In the genomic region with DNA sequence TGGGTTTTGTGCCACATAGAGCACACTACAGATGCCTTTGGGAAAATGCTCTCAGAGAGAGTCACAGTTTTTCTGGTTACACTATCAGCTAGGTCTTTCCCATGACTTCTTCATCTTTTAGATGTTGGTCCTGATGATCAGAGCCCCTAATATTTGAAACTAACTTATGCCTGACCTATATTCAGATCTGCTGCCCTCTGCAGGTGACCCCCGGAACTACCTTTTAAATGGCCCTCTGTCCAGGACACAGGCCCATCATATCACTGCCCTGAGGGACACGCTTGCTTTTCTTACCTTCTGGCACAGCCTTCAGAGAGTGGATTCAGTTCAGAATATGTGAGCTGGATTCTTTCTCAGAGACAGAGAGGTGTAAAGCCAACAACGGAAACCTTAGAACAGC, we compare ENCODE assay signal across 14 mouse cellular contexts. TPM values are rescaled to one million over a fixed set of nuclear protein-coding genes. Genes with fewer than 3 reads are reported as not detected.
DNase-seq lines count a peak whose midpoint lies in the region; TF ChIP-seq lines count a peak whose summit lies in the region.
"Had no signal": no experiment of that assay in that cellular context is flagged by ENCODE, and none has a peak within 500 bp of the region (broad histone marks: within the 10 kb centered on the region; RNA-seq: fewer than 3 reads in every experiment).

No protein-coding gene starts in this region.

- peak; percentile 3 to 12 for DNase-seq in cerebellum, postnatal 14 days
- no peak for DNase-seq in cerebellum, adult 11 months
- DNase-seq in left cerebral cortex, adult 2 months (ENCODE audit: extremely low spot score in 1 of 2, low spot score in 2 of 2): no peak
- no peak for DNase-seq in left cerebral cortex, adult 9 months (ENCODE audit: low spot score in 2 of 2)
- peak; percentile 41 for DNase-seq in MN1 (ENCODE audit: low spot score)
- peak; percentile 35 for DNase-seq in limb, embryonic 10.5 days (ENCODE audit: low spot score)
- DNase-seq in spleen, postnatal 14 days (ENCODE audit: low spot score in 2 of 2): no peak
- DNase-seq in urinary bladder, adult 2 months (ENCODE audit: low spot score): no peak
- DNase-seq: kidney, adult 9 months; lung, adult 2 months; thymus, postnatal 14 days had no signal

- H3K9me3 ChIP-seq in limb, embryonic 10.5 days (replicated peaks): no peaks in the 10 kb centered on the region
- H3K9me3 ChIP-seq: embryonic facial prominence, embryonic 15.5 days; midbrain, embryonic 13.5 days had no signal

- H3K4me1 ChIP-seq in limb, embryonic 10.5 days: no peaks in the 10 kb centered on the region
- H3K4me1 ChIP-seq: embryonic facial prominence, embryonic 15.5 days; midbrain, embryonic 13.5 days had no signal

- no peak overlapping the region for H3K4me3 ChIP-seq in left cerebral cortex, adult 2 months
- H3K4me3 ChIP-seq in limb, embryonic 10.5 days: no peak overlapping the region
- H3K4me3 ChIP-seq: embryonic facial prominence, embryonic 15.5 days; midbrain, embryonic 13.5 days had no signal

- intact Hi-C loops in left cerebral cortex, adult 2 months (cut with DNase I): no loop called here

- H3K36me3 ChIP-seq in limb, embryonic 10.5 days: no peaks in the 10 kb centered on the region
- H3K36me3 ChIP-seq: embryonic facial prominence, embryonic 15.5 days; midbrain, embryonic 13.5 days had no signal

- H3K27me3 ChIP-seq in limb, embryonic 10.5 days (ENCODE audit: low read depth, poor library complexity, severe bottlenecking): no peaks in the 10 kb centered on the region
- H3K27me3 ChIP-seq: embryonic facial prominence, embryonic 15.5 days; midbrain, embryonic 13.5 days had no signal

- WGBS in limb, embryonic 10.5 days: 61% methylated on average over 3 of the region's 3 CpGs

- no peak overlapping the region for H3K27ac ChIP-seq in left cerebral cortex, adult 2 months
- no peak overlapping the region for H3K27ac ChIP-seq in limb, embryonic 10.5 days
- H3K27ac ChIP-seq: embryonic facial prominence, embryonic 15.5 days; midbrain, embryonic 13.5 days had no signal

- peak; percentile 4 for TF ChIP-seq CTCF in left cerebral cortex, adult 2 months (IDR thresholded peaks at IDR 0.05)

RNA-seq across cellular contexts. Expression of gene Steap4, which starts 48.3 kb away (rescaled TPM):
- under 1 TPM; 0.09 to 0.14 TPM for total RNA-seq in left cerebral cortex, adult 2 months (2021)
- polyA plus RNA-seq in limb, embryonic 10.5 days (2016; fragmentation: Nextera tagmentation; extraction: Ambion mirVana): 0.51 TPM in 1 of 2 replicates, not detected in the other
- polyA plus RNA-seq in urinary bladder, adult 2 months (2012; rRNA removed): 9.7 and 13.3 TPM in 2 replicates
- polyA plus RNA-seq: neural tube, embryonic 14.5 days had no signal

Comparison
In these comparisons a context has a peak if more than half of its experiments do, and no peak if none do; other contexts are left out.
1. DNase-seq: peak in cerebellum, postnatal 14 days (2 of 2), MN1 (single experiment) and limb, embryonic 10.5 days (single experiment); none in cerebellum, adult 11 months (single experiment), left cerebral cortex, adult 2 months (0 of 2), left cerebral cortex, adult 9 months (0 of 2), spleen, postnatal 14 days (0 of 2) and urinary bladder, adult 2 months (single experiment).